Mouse (Mus musculus): Measurements from ENCODE around the gene Grm4. TPM values are rescaled to one million over a fixed set of nuclear protein-coding genes. Genes with fewer than 3 reads are reported as not detected.
A peak's percentile ranks its signal among the peaks of the same experiment; 100 is the strongest.

Grm4 gene
- total and polyA plus RNA-seq, 3 experiments: 0.05 TPM; not detected in 2

GRCm38 (mm10) chr17:27501331-27502251 is 19.6 kb downstream of the Grm4 start:
- no peaks in the 10 kb centered on the region for H3K36me3 ChIP-seq (replicated peaks)
- H3K4me1 ChIP-seq (ENCODE audit: insufficient read depth, low read depth, low read length): peaks cover 31% of the 10 kb centered on the region
- H3K9me3 ChIP-seq (replicated peaks): peaks cover 21% of the 10 kb centered on the region
- H3K4me3 ChIP-seq (ENCODE audit: low read depth, low read length): peak overlapping the region; percentile 44; the same call in 1 of the 2 replicates
- peak; percentile 54 for ATAC-seq (ENCODE audit: extremely low read depth, insufficient number of reproducible peaks, low FRiP score, poor library complexity, severe bottlenecking)
- DNase-seq (ENCODE audit: low spot score): peak; percentile 45
- peaks cover 3% of the 10 kb centered on the region; the same call in 1 of the 2 replicates for H3K27me3 ChIP-seq (ENCODE audit: insufficient read depth, low read length)
- no peak for TF ChIP-seq TAL1 (conservative IDR thresholded peaks at IDR 0.05; ENCODE audit: low read depth, low read length)
- TF ChIP-seq GATA2 (IDR thresholded peaks at IDR 0.05; ENCODE audit: borderline replicate concordance, low read depth, low read length): no peak
- TF ChIP-seq GATA1 (IDR thresholded peaks at IDR 0.05; ENCODE audit: borderline replicate concordance, low read length): no peak
- no peak for TF ChIP-seq POLR2AphosphoS5 (IDR thresholded peaks at IDR 0.05; ENCODE audit: insufficient replicate concordance, low read depth, low read length)
- no peak for TF ChIP-seq CTCF (IDR thresholded peaks at IDR 0.05; ENCODE audit: low read depth, low read length)

GRCm38 (mm10) chr17:27500811-27501210 is 20.4 kb downstream of the Grm4 start:
- Histone ChIP-seq H3K4me3 (ENCODE audit: low read depth, low read length) (peak overlapping the region; percentile 44; the same call in 1 of the 2 replicates), H3K36me3 (replicated peaks) (no peaks in the 10 kb centered on the region), H3K27me3 (ENCODE audit: insufficient read depth, low read length) (peaks cover 8% of the 10 kb centered on the region; the same call in 1 of the 2 replicates), H3K4me1 (ENCODE audit: insufficient read depth, low read depth, low read length) (peaks cover 31% of the 10 kb centered on the region), H3K9me3 (replicated peaks) (peaks cover 15% of the 10 kb centered on the region)
- TF ChIP-seq TAL1 (conservative IDR thresholded peaks at IDR 0.05; ENCODE audit: low read depth, low read length) (no peak), CTCF (IDR thresholded peaks at IDR 0.05; ENCODE audit: low read depth, low read length) (no peak), GATA2 (IDR thresholded peaks at IDR 0.05; ENCODE audit: borderline replicate concordance, low read depth, low read length) (no peak)
- peak; percentile 43 for DNase-seq (ENCODE audit: low spot score)
- ATAC-seq (ENCODE audit: extremely low read depth, insufficient number of reproducible peaks, low FRiP score, poor library complexity, severe bottlenecking): peak; percentile 61

GRCm38 (mm10) chr17:27499080-27499479 is 22.1 kb downstream of the Grm4 start:
- Histone ChIP-seq H3K27me3 (ENCODE audit: insufficient read depth, low read length) (peaks cover 12% of the 10 kb centered on the region; the same call in 1 of the 2 replicates), H3K4me3 (ENCODE audit: low read depth, low read length) (no peak overlapping the region), H3K36me3 (replicated peaks) (no peaks in the 10 kb centered on the region), H3K9me3 (replicated peaks) (peaks cover 9% of the 10 kb centered on the region), H3K4me1 (ENCODE audit: insufficient read depth, low read depth, low read length) (peaks cover 31% of the 10 kb centered on the region)
- ATAC-seq (ENCODE audit: extremely low read depth, insufficient number of reproducible peaks, low FRiP score, poor library complexity, severe bottlenecking) (no peak), DNase-seq (ENCODE audit: low spot score) (no peak)
- TF ChIP-seq GATA1 (IDR thresholded peaks at IDR 0.05; ENCODE audit: borderline replicate concordance, low read length) (no peak), POLR2AphosphoS5 (IDR thresholded peaks at IDR 0.05; ENCODE audit: insufficient replicate concordance, low read depth, low read length) (no peak), GATA2 (IDR thresholded peaks at IDR 0.05; ENCODE audit: borderline replicate concordance, low read depth, low read length) (no peak), TAL1 (conservative IDR thresholded peaks at IDR 0.05; ENCODE audit: low read depth, low read length) (no peak)

GRCm38 (mm10) chr17:27497798-27498197 is 23.4 kb downstream of the Grm4 start:
- Histone ChIP-seq H3K27me3 (ENCODE audit: insufficient read depth, low read length) (peaks cover 12% of the 10 kb centered on the region; the same call in 1 of the 2 replicates), H3K9me3 (replicated peaks) (peaks cover 5% of the 10 kb centered on the region), H3K4me3 (ENCODE audit: low read depth, low read length) (no peak overlapping the region), H3K4me1 (ENCODE audit: insufficient read depth, low read depth, low read length) (peaks cover 29% of the 10 kb centered on the region), H3K36me3 (replicated peaks) (no peaks in the 10 kb centered on the region)
- ATAC-seq (ENCODE audit: extremely low read depth, insufficient number of reproducible peaks, low FRiP score, poor library complexity, severe bottlenecking): no peak
- TF ChIP-seq TAL1 (conservative IDR thresholded peaks at IDR 0.05; ENCODE audit: low read depth, low read length) (no peak), GATA1 (IDR thresholded peaks at IDR 0.05; ENCODE audit: borderline replicate concordance, low read length) (no peak), POLR2AphosphoS5 (IDR thresholded peaks at IDR 0.05; ENCODE audit: insufficient replicate concordance, low read depth, low read length) (no peak), CTCF (IDR thresholded peaks at IDR 0.05; ENCODE audit: low read depth, low read length) (no peak), GATA2 (IDR thresholded peaks at IDR 0.05; ENCODE audit: borderline replicate concordance, low read depth, low read length) (no peak)
- DNase-seq (ENCODE audit: low spot score): no peak

- H3K4me1 ChIP-seq (ENCODE audit: insufficient read depth, low read depth, low read length): peaks cover 4% of the 10 kb centered on the region; the same call in 1 of the 2 replicates
- TF ChIP-seq CTCF (IDR thresholded peaks at IDR 0.05; ENCODE audit: low read depth, low read length) (no peak), TAL1 (conservative IDR thresholded peaks at IDR 0.05; ENCODE audit: low read depth, low read length) (no peak), GATA1 (IDR thresholded peaks at IDR 0.05; ENCODE audit: borderline replicate concordance, low read length) (no peak), POLR2AphosphoS5 (IDR thresholded peaks at IDR 0.05; ENCODE audit: insufficient replicate concordance, low read depth, low read length) (no peak), GATA2 (IDR thresholded peaks at IDR 0.05; ENCODE audit: borderline replicate concordance, low read depth, low read length) (no peak)
- no peaks in the 10 kb centered on the region for H3K9me3 ChIP-seq (replicated peaks)
- ATAC-seq (ENCODE audit: extremely low read depth, insufficient number of reproducible peaks, low FRiP score, poor library complexity, severe bottlenecking) (no peak), DNase-seq (ENCODE audit: low spot score) (no peak)
- no peaks in the 10 kb centered on the region for H3K36me3 ChIP-seq (replicated peaks)
- no peak overlapping the region for H3K4me3 ChIP-seq (ENCODE audit: low read depth, low read length)
- H3K27me3 ChIP-seq (ENCODE audit: insufficient read depth, low read length): peaks cover 12% of the 10 kb centered on the region; the same call in 1 of the 2 replicates
These were observed 26.1 kb downstream of the Grm4 start for GRCm38 (mm10) chr17:27495008-27495540.

- no peak overlapping the region for H3K4me3 ChIP-seq (ENCODE audit: low read depth, low read length)
- H3K9me3 ChIP-seq (replicated peaks): no peaks in the 10 kb centered on the region
- no peaks in the 10 kb centered on the region for H3K36me3 ChIP-seq (replicated peaks)
- DNase-seq (ENCODE audit: low spot score) (no peak), ATAC-seq (ENCODE audit: extremely low read depth, insufficient number of reproducible peaks, low FRiP score, poor library complexity, severe bottlenecking) (no peak)
- H3K4me1 ChIP-seq (ENCODE audit: insufficient read depth, low read depth, low read length): no peaks in the 10 kb centered on the region; the same call in 1 of the 2 replicates
- peaks cover 8% of the 10 kb centered on the region; the same call in 1 of the 2 replicates for H3K27me3 ChIP-seq (ENCODE audit: insufficient read depth, low read length)
- TF ChIP-seq TAL1 (conservative IDR thresholded peaks at IDR 0.05; ENCODE audit: low read depth, low read length) (no peak), GATA2 (IDR thresholded peaks at IDR 0.05; ENCODE audit: borderline replicate concordance, low read depth, low read length) (no peak), CTCF (IDR thresholded peaks at IDR 0.05; ENCODE audit: low read depth, low read length) (no peak), GATA1 (IDR thresholded peaks at IDR 0.05; ENCODE audit: borderline replicate concordance, low read length) (no peak), POLR2AphosphoS5 (IDR thresholded peaks at IDR 0.05; ENCODE audit: insufficient replicate concordance, low read depth, low read length) (no peak)
These were observed 27.2 kb downstream of the Grm4 start for GRCm38 (mm10) chr17:27493969-27494368.
